Mouse (Mus musculus) lung, embryonic 15.5 days (tissue): Measurements from ENCODE around the gene Cdc42. TPM values are rescaled to one million over a fixed set of nuclear protein-coding genes. Genes with fewer than 3 reads are reported as not detected.
A peak's percentile ranks its signal among the peaks of the same experiment; 100 is the strongest.

Source experiments
- ATAC-seq: fragments of 200-750 bp; cut with Nextera tagmentation; 2 replicates; pipeline ENCODE4 v1.8.0; 2017; ENCODE audit warnings: moderate number of reproducible peaks, borderline replicate concordance; ENCODE audit not compliant: low FRiP score, low TSS enrichment; ENCODE audit errors: extremely low read depth
- H3K27ac ChIP-seq: fragments of 300-500 bp; sonication (generic); 2 replicates; pipeline ENCODE4 v1.5.1; 2015; ENCODE audit warnings: moderate library complexity, mild to moderate bottlenecking, inconsistent platforms
- H3K27me3 ChIP-seq: fragments of 300-500 bp; sonication (generic); 2 replicates; pipeline ENCODE4 v1.6.1; 2015; ENCODE audit warnings: inconsistent platforms
- H3K36me3 ChIP-seq: fragments of 300-500 bp; sonication (generic); 2 replicates; pipeline ENCODE4 v1.6.1; 2015; ENCODE audit warnings: inconsistent platforms
- H3K4me1 ChIP-seq: fragments of 300-500 bp; sonication (generic); 2 replicates; pipeline ENCODE4 v1.6.1; 2015; ENCODE audit warnings: inconsistent platforms
- H3K4me2 ChIP-seq: fragments of 300-500 bp; sonication (generic); 2 replicates; pipeline ENCODE4 v1.6.1; 2015; ENCODE audit warnings: inconsistent platforms, mild to moderate bottlenecking, moderate library complexity
- H3K4me3 ChIP-seq: fragments of 300-500 bp; sonication (generic); 2 replicates; pipeline ENCODE4 v1.5.1; 2015; ENCODE audit warnings: mild to moderate bottlenecking, inconsistent platforms
- H3K9ac ChIP-seq: fragments of 300-500 bp; sonication (generic); 2 replicates; pipeline ENCODE4 v1.6.1; 2015; ENCODE audit warnings: inconsistent platforms
- H3K9me3 ChIP-seq: fragments of 300-500 bp; sonication (generic); 2 replicates; pipeline ENCODE4 v1.6.1; 2016; ENCODE audit warnings: inconsistent platforms
- WGBS: fragments of 180-500 bp; shearing (Covaris S2); methylation state at CpG from one replicate; pipeline ENCODE4 v1.1.7; 2015; 5-methylcytosine and 5-hydroxymethylcytosine counted together
- polyA plus RNA-seq: library from polyadenylated mRNA; unstranded; fragments of >200 nt; fragmentation: Nextera tagmentation; extraction: Ambion mirVana; gene quantifications from 2 replicates; pipeline ENCODE4 v1.2.1, GENCODE M21; 2015

Cdc42 gene
- polyA plus RNA-seq, 1 experiment from 2014 or later: 709 TPM

- WGBS: 33% methylated on average over 15 of the region's 16 CpGs
- no peak overlapping the region for H3K9ac ChIP-seq
- H3K4me3 ChIP-seq: no peak overlapping the region
- no peaks in the 10 kb centered on the region for H3K27me3 ChIP-seq
- no peaks in the 10 kb centered on the region for H3K36me3 ChIP-seq
- peak overlapping the region; percentile 47 for H3K27ac ChIP-seq
- peaks cover 8% of the 10 kb centered on the region; the same call in 1 of the 2 replicates for H3K4me1 ChIP-seq
- H3K4me2 ChIP-seq: peak overlapping the region; percentile 3; the same call in 1 of the 2 replicates
- H3K9me3 ChIP-seq: no peaks in the 10 kb centered on the region
- peak; percentile 46; the same call in 1 of the 2 replicates for ATAC-seq
These were observed 23.4 kb upstream of the Cdc42 start for GRCm38 (mm10) chr4:137380702-137381605.

- ATAC-seq: no peak
- H3K27me3 ChIP-seq: no peaks in the 10 kb centered on the region
- 88% methylated on average over 10 of the region's 10 CpGs for WGBS
These were observed 22.3 kb upstream of the Cdc42 start for GRCm38 (mm10) chr4:137379713-137380255.

GRCm38 (mm10) chr4:137379085-137379484 lies 21.6 kb upstream of the Cdc42 start:
- no peak overlapping the region for H3K27ac ChIP-seq
- H3K4me2 ChIP-seq: no peak overlapping the region
- H3K9me3 ChIP-seq: no peaks in the 10 kb centered on the region
- H3K36me3 ChIP-seq: no peaks in the 10 kb centered on the region
- no peak overlapping the region for H3K9ac ChIP-seq
- no peaks in the 10 kb centered on the region for H3K27me3 ChIP-seq
- no peak for ATAC-seq
- H3K4me1 ChIP-seq: peaks cover 11% of the 10 kb centered on the region; the same call in 1 of the 2 replicates
- no peak overlapping the region for H3K4me3 ChIP-seq
- WGBS: 90% methylated on average over 3 of the region's 3 CpGs

More at GRCm38 (mm10) chr4:137379713-137380255, 22.3 kb upstream of the Cdc42 start:
- H3K9ac ChIP-seq: no peak overlapping the region
- H3K4me3 ChIP-seq: no peak overlapping the region
- no peak overlapping the region for H3K27ac ChIP-seq
- no peaks in the 10 kb centered on the region for H3K9me3 ChIP-seq
- peaks cover 11% of the 10 kb centered on the region; the same call in 1 of the 2 replicates for H3K4me1 ChIP-seq
- no peaks in the 10 kb centered on the region for H3K36me3 ChIP-seq
- no peak overlapping the region for H3K4me2 ChIP-seq

GRCm38 (mm10) chr4:137377526-137378304 lies 20.2 kb upstream of the Cdc42 start:
- Histone ChIP-seq H3K4me1 (peaks cover 11% of the 10 kb centered on the region; the same call in 1 of the 2 replicates), H3K36me3 (no peaks in the 10 kb centered on the region), H3K9ac (no peak overlapping the region), H3K9me3 (no peaks in the 10 kb centered on the region), H3K27me3 (no peaks in the 10 kb centered on the region), H3K4me3 (no peak overlapping the region), H3K27ac (no peak overlapping the region), H3K4me2 (no peak overlapping the region)
- no peak for ATAC-seq
- 66% methylated on average over 4 of the region's 4 CpGs for WGBS

- H3K4me3 ChIP-seq: no peak overlapping the region
- ATAC-seq: no peak
- H3K4me2 ChIP-seq: no peak overlapping the region
- whole genome bisulfite sequencing: 27% methylated on average over 2 of the region's 2 CpGs
- peaks cover 11% of the 10 kb centered on the region; the same call in 1 of the 2 replicates for H3K4me1 ChIP-seq
- H3K27me3 ChIP-seq: no peaks in the 10 kb centered on the region
- H3K36me3 ChIP-seq: no peaks in the 10 kb centered on the region
- no peaks in the 10 kb centered on the region for H3K9me3 ChIP-seq
- H3K27ac ChIP-seq: no peak overlapping the region
- H3K9ac ChIP-seq: no peak overlapping the region
These were observed 19.3 kb upstream of the Cdc42 start for GRCm38 (mm10) chr4:137376778-137377177.

GRCm38 (mm10) chr4:137375314-137376278 lies 18.1 kb upstream of the Cdc42 start:
- H3K27me3 ChIP-seq: no peaks in the 10 kb centered on the region
- no peak overlapping the region for H3K27ac ChIP-seq
- H3K4me2 ChIP-seq: no peak overlapping the region
- H3K9me3 ChIP-seq: no peaks in the 10 kb centered on the region
- no peak overlapping the region for H3K9ac ChIP-seq
- 32% methylated on average over 19 of the region's 19 CpGs for WGBS
- no peaks in the 10 kb centered on the region for H3K36me3 ChIP-seq
- H3K4me3 ChIP-seq: no peak overlapping the region
- ATAC-seq: peak; percentile 66; the same call in 1 of the 2 replicates
- H3K4me1 ChIP-seq: peaks cover 5% of the 10 kb centered on the region; the same call in 1 of the 2 replicates

- H3K4me3 ChIP-seq: no peak overlapping the region
- no peak for ATAC-seq
- 60% methylated on average over 6 of the region's 6 CpGs for WGBS
- H3K27ac ChIP-seq: peak overlapping the region; percentile 47; the same call in 1 of the 2 replicates
- no peaks in the 10 kb centered on the region for H3K27me3 ChIP-seq
- no peaks in the 10 kb centered on the region for H3K9me3 ChIP-seq
- H3K4me1 ChIP-seq: peaks cover 13% of the 10 kb centered on the region
- H3K36me3 ChIP-seq: no peaks in the 10 kb centered on the region
- no peak overlapping the region for H3K4me2 ChIP-seq
- H3K9ac ChIP-seq: no peak overlapping the region
These were observed 16.2 kb upstream of the Cdc42 start for GRCm38 (mm10) chr4:137373711-137374110.

- H3K9ac ChIP-seq: no peak overlapping the region
- H3K27me3 ChIP-seq: no peaks in the 10 kb centered on the region
- H3K4me2 ChIP-seq: no peak overlapping the region
- WGBS: 82% methylated on average over 16 of the region's 16 CpGs
- peaks cover 24% of the 10 kb centered on the region for H3K4me1 ChIP-seq
- ATAC-seq: no peak
- no peak overlapping the region for H3K27ac ChIP-seq
- H3K4me3 ChIP-seq: no peak overlapping the region
- no peaks in the 10 kb centered on the region for H3K9me3 ChIP-seq
- no peaks in the 10 kb centered on the region for H3K36me3 ChIP-seq
These were observed 14.3 kb upstream of the Cdc42 start for GRCm38 (mm10) chr4:137371596-137372523.

GRCm38 (mm10) chr4:137369954-137370750 lies 12.6 kb upstream of the Cdc42 start:
- WGBS: 6% methylated on average over 29 of the region's 29 CpGs
- peak; percentile 53; the same call in 1 of the 2 replicates for ATAC-seq
- H3K4me3 ChIP-seq: peak overlapping the region; percentile 38

More at GRCm38 (mm10) chr4:137369954-137370750, 12.6 kb upstream of the Cdc42 start:
- Histone ChIP-seq H3K36me3 (no peaks in the 10 kb centered on the region), H3K27me3 (no peaks in the 10 kb centered on the region), H3K27ac (peak overlapping the region; percentile 22; the same call in 1 of the 2 replicates), H3K9me3 (no peaks in the 10 kb centered on the region), H3K9ac (peak overlapping the region; percentile 51), H3K4me1 (peaks cover 21% of the 10 kb centered on the region), H3K4me2 (peak overlapping the region; percentile 76)
